Mouse (Mus musculus) frontal cortex, postnatal 10 days (tissue): ENCODE measurements around the gene Dennd1a.

Source experiments
- DNase-seq, 2 experiments: peaks; one replicate each; pipeline ENCODE4 v3.0.0; 2022; ENCODE audit warnings: low spot score in 2 of 2, mixed read lengths in 1 of 2

Dennd1a gene

DNA sequence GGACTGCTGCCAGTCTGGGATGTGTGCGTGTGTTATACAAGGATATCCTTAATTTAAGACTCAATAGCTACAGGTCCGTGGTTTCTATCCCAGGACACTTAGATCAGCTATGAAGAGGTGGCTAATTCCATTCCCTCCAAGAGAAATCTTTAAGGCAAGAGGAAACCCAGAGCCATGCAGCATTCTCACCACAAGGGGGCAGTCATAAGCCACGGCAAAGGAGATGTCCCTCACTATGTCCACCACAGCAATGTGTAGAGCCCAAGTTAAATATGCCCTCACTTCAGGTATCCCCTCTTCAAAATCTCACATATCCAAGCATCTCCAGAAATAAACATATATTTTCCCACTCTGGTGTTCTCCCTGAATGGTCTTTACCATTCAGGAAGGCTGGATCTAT lies 471.5 kb downstream of the Dennd1a start:
- DNase-seq = peak in 1 of 2 experiments; percentile 74

DNA sequence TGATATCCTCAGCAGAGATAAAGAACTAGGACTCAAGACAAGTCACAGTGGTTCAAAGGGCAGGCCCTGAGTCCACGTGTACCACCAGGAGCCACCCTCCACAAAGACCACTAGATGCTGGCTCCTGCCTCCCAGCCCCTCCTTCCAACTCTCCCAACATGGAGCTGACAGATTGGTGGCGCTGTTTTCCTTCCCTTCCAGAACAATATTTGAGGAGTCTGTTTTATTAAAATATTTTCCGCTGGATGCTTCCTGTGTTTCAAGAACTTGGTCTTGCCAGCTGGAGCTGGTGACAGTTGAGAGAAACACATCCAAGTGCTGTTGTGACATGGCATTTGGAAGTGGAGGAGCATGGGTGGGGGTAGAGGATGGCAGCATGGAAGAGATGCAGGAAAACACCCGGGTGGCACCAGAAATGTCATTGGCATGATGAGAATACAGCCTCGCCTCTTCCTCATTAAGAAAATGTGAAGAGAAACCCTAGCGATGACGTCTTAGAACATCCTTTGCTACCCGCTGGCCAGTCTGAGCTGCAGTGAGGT lies 472.3 kb downstream of the Dennd1a start:
- no peak for DNase-seq

DNA sequence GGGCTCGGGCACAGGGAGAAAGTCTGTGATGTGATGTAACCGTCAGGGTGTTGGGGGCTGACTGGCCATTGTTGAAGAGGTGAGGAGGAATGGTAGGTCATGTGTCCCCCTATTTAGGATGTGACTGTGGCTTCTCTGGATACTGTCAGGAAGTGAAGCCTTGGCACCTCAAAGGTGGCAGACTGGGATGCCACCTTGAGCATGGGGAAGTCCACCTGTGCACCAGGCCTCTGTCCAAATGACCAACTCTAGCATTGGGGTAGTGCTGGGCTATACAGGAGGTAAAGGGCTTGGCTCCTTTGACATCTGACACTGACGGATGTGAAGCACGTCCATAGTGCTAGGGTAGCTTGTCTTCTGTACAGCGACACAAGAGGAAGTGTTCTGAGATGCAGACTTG lies 474.8 kb downstream of the Dennd1a start:
- no peak for DNase-seq

DNA sequence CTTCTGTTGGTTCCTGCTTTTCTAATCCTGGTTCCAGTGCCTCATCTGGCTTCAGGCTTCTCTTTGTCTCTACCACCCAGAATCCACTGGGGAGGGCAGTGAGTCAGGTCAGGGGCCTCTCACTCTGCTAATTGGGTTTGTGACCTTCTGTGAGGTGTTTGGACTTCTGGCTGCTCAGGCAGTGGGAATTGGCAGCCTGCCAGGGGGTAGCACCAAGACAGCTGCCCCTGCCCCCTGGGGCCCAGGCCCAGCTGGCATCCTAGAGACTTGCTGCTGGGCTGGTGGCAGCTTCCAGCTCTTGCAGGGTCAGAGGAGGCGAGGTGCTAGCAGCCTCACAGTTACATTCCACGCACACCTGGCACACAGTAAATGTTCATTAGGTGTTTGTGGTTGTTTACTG lies 475.5 kb downstream of the Dennd1a start:
- no peak for DNase-seq

DNA sequence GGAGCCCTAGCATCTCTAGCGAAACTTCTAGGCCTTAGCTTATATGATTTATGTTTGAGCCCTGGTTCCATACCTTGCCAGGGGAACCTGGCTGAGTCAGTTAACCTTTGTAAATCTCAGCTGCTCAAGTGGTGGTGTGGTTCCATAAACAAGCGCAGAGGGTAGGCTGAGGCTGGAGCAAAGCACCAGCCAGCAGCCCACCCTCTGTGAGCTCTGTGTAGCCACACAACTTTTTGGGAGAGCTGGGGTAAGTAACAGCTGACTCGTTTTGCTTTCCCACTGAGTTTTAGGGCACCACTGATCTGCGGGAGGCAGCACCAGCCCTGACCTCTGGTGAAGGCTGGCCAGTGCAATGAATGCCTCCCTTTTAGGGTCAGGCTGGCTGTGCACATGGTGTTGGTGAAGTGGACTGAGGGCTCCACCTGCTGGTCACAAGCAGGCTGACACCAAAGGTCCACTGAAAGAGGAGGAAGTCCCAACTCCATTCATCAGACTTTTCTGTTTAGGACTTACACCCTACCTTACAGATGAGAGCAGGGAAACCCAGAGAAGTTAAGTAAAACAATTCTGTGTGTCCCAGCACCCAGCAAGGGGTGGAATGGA lies 484.5 kb downstream of the Dennd1a start:
- peak in 1 of 2 experiments; percentile 59 for DNase-seq

DNA sequence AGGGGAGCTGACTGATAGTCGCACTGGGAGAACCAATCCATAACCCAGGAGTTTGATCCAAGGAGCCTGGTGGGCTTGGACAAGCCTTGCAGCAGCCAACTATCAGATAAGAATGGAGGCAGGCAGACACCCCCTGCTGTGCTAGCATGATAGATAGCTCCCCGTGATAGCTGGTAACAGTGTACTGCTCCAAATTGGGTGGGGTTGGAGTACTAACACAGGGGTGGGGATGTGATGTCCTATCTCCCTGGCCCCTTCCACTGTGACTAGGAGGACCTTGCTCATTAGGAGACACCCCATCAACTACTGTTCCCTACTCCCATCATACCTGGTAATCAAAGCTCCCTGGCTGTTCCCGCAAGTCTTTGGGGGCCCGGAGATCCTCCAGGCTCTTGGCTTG lies 485.5 kb downstream of the Dennd1a start:
- no peak for DNase-seq

DNA sequence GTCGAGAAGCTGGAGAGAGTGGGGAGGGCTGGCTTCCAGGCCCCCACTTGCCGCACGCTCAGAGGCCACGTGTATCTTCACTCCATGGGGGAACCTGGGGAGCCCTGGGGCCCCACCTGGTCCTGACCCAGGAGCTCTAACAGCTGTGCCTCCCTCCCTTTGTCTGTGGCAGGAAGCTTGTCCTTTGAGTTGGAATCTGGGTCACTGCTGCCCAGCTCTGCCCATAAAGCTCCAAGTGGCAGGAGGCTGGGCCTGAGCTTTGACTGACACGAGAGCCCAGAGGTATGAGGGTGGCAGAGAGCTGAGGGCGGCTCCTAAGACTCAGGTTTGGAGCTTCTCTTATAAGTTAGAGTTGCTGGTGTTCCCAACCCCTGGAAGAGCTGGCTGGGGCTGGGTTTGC lies 488.1 kb downstream of the Dennd1a start:
- no peak for DNase-seq

DNA sequence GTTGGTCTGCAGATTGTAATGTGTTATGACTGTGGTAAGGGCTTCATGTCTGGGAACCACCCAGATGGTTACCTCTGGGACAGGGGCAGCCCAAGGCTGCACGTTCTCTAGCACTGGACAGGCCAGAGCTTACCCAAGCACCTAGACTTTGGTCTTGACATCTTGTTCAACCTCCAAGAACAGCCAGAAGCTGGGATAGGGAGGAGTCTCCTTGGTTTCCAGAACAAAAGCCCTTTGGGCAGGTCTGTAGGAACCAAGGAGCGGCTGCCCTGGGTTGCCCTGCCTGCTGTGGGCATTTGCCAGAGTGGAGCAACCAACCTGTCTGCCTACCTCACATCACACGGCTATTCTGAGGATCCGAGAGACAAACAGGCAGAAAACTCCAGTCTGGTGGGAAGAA lies 490.1 kb downstream of the Dennd1a start:
- DNase-seq = no peak

DNA sequence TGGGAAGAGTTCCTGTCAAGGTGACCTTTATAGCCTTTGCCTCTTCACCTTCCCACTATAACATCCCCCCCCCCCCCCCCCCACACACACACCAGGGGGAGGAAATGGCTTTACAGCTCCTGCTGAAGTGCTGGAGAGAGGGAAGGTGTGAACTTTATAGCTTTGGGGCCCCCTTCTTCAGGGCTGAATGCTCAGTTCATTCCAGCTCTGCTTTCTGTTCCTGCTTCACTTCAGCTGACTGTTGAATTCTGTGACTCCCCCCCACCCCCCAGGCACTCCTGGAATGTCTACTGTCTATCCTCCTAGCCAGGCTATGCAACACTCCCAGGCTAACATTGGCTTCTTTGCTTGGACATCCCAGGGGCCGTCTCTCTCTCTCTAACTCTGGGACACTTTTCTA lies 491.2 kb downstream of the Dennd1a start:
- no peak for DNase-seq

DNA sequence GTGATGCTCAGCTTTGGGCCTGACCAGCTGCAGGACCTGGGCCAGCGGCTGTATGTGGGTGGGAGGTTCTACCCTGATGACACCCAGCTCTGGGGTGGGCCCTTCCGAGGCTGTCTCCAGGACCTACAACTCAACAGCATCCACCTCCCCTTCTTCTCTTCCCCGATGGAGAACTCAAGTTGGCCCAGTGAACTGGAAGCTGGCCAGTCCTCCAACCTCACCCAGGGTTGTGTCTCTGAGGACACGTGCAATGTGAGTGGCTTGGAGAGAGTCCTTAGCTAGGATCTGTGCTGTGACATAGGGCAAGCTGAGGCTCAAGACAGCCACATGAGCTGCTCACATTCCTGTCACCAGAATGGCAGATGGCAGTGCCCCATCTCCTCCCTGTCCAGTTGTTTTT lies 495.9 kb downstream of the Dennd1a start:
- no peak for DNase-seq

DNA sequence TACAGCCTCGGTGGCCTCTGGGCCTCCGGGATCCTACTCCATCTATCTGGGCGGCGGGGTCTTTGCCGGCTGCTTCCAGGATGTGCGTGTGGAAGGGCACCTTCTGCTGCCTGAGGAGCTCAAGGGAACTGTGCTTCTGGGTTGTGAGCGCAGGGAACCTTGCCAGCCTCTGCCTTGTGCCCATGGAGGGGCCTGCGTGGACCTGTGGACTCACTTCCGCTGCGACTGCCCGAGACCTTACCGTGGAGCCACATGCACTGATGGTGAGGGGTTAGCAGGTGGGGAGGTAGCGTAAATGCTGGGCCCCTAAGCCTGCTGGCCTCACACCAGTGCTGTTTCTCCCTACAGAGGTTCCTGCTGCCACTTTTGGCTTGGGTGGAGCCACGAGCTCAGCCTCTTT lies 496.5 kb downstream of the Dennd1a start:
- no peak for DNase-seq

DNA sequence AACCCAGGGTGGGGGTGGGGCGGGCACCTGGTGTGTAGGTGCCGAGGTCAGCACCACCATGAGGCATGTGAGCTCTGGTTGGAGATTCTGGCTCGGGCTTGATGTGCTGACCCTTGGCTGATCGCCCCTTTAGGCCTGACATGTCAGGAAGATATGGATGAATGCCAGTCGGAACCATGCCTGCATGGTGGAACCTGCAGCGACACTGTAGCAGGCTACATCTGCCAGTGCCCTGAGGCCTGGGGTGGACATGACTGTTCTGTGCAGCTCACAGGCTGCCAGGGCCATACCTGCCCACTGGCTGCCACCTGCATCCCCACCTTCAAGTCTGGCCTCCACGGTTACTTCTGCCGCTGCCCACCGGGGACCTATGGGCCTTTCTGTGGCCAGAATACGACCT lies 497.2 kb downstream of the Dennd1a start:
- no peak for DNase-seq

DNA sequence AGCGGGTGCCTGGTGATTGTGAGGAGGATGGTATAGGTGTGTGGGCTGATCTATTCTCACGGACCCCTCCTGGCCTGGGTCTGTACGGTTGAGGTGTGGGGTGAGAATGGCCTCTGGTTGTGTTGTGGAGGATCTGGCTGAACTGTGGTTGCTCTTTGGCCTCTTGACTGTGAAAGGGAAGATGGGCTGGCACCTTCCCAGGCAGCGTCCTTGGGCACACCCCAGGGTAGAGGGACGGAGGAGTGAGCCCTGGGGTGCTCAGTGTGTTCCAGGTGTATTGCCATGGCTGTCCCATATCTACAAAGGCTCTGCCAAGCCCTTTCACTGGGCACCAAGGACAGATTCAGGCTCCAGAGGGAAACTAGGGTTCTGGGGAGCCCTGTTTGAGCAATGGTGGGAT lies 498.2 kb downstream of the Dennd1a start:
- no peak for DNase-seq

DNA sequence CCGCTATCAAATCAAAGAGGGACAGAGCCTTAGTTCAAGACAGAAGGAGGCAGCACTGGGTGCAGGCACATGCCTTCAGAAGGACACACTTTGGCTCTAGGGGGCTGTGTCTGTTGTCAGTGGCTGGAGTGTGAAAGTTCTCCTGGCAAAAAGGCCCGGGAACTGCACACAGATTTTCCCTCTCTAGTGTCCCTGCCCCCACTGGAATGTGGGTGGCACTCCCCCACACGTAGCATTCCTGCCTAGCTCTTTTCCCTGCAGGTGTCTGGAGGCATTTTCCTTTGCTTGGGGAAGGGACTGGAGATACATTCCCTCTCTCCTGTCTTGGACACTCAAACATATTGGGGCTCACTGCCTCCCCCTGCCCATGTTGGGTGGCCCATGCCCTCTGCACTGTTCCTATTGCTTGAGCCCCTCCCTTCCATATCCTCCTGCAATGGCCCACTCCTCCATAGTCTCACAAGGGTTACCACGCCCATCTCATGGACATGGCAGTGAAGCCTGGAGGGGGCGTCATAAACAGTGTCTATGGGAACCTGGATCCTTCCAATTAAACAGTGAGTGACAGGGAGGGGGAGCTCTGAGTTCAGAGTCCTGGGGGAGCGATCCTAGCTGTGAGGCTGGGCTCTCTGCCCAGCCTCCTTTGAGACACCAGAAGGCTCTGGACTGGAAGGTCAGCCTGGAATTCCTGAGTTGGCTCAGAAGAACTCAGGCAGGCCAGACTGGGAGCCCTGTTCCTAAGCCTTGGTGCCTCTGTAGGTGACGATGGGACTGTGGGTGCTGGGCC lies 498.8 kb downstream of the Dennd1a start:
- DNase-seq = no peak

DNA sequence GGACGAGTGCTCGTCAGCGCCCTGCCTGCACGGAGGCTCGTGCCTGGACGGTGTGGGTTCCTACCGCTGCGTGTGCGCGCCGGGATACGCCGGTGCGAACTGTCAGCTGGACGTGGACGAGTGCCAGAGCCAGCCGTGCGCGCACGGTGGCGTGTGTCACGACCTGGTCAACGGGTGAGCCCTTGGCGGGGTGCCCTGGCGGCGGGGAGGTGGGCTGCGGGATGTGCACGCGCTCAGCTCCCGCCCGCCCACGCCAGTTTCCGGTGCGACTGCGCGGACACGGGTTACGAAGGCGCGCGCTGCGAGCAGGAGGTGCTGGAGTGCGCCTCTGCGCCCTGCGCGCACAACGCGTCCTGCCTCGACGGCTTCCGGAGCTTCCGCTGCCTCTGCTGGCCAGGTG lies 500.7 kb downstream of the Dennd1a start:
- DNase-seq = no peak

DNA sequence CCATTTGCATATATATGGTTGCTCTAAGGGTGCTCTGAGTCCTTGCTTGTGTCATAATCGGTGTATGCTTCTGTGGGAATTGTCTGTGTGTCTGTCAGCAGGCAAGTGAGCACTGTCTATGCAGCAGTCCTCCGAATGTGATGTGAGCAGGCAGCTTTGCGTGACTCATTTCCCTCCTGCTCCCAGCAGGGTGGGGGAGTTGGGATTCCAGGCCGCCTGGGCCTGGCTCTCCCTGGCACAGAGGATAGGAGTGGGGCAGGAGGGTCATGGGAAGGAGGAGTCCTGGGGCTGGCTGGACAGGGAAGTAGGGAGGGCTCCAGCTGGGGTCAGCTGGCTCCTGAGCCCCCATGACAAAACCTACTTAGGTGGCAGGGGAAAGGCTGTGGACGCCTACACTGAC lies 502.7 kb downstream of the Dennd1a start:
- no peak for DNase-seq

DNA sequence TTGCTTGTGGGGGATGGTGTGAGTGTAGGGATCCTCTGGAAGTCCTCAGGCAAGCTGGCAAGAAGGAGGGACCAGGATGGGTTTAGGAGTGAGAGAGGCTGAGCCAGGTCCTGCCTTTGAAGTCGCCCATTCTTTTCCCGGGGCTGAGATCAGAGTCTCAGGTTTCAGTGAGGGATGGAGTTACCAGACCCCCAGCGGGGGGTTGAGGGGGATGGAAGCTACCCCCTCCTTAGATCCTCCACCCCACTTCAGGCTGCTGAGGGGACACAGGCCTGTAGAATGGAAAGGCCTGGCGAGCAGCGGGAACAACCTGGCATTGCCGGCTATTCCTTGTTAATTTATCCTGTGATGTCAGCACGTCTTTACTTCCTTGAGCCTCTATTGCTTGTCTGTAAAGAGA lies 505.2 kb downstream of the Dennd1a start:
- no peak for DNase-seq

DNA sequence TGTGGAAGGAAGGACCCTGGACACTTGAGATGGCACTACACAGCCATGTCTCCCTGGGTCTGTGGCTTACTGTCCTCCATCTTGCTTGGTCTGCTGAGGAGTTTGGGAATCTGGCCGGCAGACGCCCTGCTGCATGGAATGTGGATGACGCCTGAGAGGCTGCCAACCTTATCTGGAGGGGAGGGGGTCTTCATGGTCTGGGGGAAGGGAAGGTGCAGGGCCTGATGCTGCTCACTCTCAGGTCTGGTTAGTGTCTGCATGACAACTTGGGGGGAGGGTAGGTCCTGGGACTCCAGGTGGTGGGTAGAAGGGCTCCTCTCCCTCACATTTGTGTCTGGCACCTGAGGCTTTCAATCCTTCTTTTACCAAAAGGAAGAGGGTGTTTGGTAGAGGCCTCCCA lies 505.8 kb downstream of the Dennd1a start:
- no peak for DNase-seq

DNA sequence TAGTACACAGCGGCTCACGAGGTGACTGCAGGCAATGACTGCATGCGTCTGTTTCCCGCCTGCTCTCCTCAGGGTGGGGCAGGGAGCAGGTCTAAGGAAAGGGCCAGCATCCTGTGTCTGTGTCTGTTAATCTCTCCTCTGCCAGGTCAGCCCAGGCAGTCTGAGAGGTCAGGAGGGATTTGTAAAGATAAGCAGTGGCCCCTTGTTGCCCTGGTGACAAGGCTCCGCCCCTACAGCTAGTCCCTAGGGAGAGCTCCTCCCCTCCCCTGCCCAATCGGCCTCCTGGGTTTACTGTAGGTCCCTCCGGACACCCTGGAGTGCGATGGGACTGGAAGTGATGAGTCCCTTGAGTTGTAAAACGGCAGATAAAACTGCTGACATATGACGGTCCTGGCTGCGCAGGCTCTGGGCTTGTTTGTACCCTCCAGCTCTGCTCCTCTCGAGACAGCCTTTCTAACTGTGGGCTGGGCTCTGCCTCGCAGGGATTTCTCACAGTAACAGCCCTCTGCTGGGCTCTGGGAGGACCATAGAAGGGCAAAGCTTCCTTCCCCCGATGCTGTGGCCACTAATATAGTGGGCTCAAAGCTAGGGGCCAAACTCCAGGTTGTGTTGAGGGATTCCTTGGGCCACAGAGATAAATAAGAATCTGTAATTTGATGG lies 506.8 kb downstream of the Dennd1a start:
- DNase-seq = no peak

DNA sequence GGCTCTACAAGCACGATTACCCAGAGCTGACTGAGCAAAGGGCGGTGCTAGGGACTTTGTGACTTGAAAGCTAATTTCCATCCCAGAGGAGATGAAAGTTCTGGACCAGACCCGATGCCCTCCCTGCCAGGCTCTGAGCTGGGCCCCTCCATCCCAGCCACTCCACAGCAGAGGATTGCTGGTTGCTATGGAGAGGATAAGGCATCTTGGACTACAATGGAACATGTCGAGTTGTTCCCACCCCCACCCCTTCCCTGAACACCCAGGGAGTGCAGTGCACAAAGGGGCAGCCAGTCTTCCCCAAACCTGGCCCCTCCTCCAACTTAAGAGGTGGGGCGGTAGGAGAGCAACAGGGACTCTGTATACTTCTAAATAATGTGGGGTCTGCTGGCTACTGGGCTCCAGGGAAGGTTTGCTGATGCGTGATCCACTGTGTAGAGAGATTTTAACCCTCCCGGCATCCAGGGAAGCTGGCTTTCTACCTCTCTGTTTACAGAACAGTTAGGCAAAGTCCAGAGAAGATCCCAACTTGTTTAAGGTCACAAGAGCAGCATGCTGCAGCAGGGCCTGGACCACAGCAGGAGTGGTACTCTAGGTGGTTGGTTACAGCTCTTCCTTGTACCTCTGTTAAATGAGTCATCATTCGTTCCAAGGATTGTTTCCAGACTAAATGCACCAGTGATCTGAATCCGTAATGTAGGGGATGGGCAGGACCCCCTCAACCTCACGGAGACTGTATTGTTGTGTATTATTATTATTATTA lies 509.1 kb downstream of the Dennd1a start:
- DNase-seq = no peak

DNA sequence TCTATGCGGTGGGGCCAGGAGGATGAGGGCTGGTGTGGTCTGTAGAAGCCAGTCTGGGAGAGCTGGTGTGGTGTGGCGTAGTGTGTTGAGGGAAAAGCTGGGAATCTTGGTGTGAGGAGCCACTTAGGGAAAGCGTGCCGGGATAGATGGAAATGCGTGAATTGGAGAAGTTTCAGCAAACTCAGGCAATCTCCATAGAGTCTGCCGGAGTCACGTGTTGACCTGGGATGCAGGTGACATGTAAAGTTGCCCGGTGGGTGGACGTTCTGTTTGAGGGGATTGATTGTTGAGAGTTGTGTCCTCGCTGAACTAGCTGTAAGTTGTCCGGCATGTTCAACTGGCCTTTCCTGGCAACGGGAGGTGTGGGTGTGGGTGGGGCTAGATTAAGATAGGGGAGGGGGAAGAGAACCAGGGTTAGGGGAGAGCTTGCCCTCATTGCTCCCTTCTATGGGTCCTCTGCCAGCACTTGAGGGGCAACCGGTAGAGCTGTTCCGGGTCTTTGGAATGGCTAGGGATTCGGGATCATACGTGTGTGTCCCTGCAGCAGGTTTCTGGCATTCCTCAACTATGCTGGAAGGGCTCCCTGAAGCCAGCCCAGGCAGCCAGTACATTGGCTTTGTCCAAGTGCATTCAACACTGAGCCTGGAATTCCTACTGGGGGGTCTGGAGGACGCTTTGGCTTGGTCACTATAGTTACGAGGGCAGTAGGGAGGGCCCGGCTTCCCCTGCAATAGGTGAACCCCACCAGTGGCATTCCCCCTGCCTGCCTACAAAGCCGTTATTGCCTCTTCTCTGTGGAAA lies 510.4 kb downstream of the Dennd1a start:
- DNase-seq = no peak
